In the genomic region with DNA sequence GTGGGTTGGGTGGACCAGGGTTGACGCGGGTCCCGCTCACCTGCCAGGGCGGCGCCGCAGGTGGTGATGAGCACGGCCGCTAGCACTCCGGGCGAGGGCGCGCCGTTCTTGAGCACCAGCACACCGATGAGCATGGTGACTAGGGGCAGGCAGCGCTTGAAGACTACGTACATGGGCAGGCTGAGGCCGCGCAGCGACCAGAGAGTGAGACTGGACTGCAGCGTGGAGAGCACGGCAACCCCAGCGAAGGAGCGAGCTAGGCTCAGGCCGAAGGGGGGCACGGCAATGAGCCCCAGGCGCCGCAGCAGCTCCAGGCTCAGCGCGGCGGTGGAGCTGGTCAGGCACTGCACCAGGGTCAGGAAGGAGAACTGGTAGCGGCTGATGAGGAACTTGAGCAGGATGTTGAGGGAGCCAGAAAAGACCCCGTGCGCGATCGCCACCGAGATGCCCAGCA, we compare ENCODE assay signal across 8 mouse cellular contexts. TPM values are rescaled to one million over a fixed set of nuclear protein-coding genes. Genes with fewer than 3 reads are reported as not detected.
DNase-seq lines count a peak whose midpoint lies in the region; ATAC-seq and TF ChIP-seq lines count a peak whose summit lies in the region.

No protein-coding gene starts in this region.

- peak overlapping the region; percentile 99 for H3K4me2 ChIP-seq in heart, embryonic 14.5 days (ENCODE audit: low read length)
- H3K4me2 ChIP-seq in limb, embryonic 13.5 days (replicated peaks) = peak overlapping the region; percentile 99
- H3K4me2 ChIP-seq in midbrain, postnatal 0 days (ENCODE audit: low read depth, low read length, poor library complexity, severe bottlenecking) = peak overlapping the region; percentile 100

- peak overlapping the region; percentile 65 for H3K9ac ChIP-seq in heart, embryonic 14.5 days (ENCODE audit: low read length)
- H3K9ac ChIP-seq in limb, embryonic 13.5 days = peak overlapping the region; percentile 67
- peak overlapping the region; percentile 51 for H3K9ac ChIP-seq in midbrain, postnatal 0 days (replicated peaks; ENCODE audit: low read length, poor library complexity, severe bottlenecking)

- H3K4me1 ChIP-seq in heart, embryonic 14.5 days (ENCODE audit: control insufficient read depth in 2 of 2, insufficient read depth in 2 of 2, low read length in 2 of 2) = peaks cover 7 to 21% of the 10 kb centered on the region in 2 experiments; a peak in 2 of 4 replicates
- H3K4me1 ChIP-seq in limb, embryonic 13.5 days = peaks cover 29% of the 10 kb centered on the region
- H3K4me1 ChIP-seq in midbrain, postnatal 0 days (ENCODE audit: insufficient read depth, low read length) = no peaks in the 10 kb centered on the region; the same call in 1 of the 2 replicates

- H3K27me3 ChIP-seq in heart, embryonic 14.5 days (ENCODE audit: control insufficient read depth, insufficient read depth, low read length) = peaks cover 58% of the 10 kb centered on the region
- peaks cover 86% of the 10 kb centered on the region for H3K27me3 ChIP-seq in limb, embryonic 13.5 days
- H3K27me3 ChIP-seq in midbrain, postnatal 0 days (ENCODE audit: insufficient read depth, low read length) = peaks cover 40% of the 10 kb centered on the region; the same call in 1 of the 2 replicates

- no peaks in the 10 kb centered on the region for H3K9me3 ChIP-seq in heart, embryonic 14.5 days (ENCODE audit: control insufficient read depth, low read length)
- H3K9me3 ChIP-seq in limb, embryonic 13.5 days = no peaks in the 10 kb centered on the region
- no peaks in the 10 kb centered on the region for H3K9me3 ChIP-seq in midbrain, postnatal 0 days (ENCODE audit: low read length)

- peak overlapping the region; percentile 51 to 62 for H3K4me3 ChIP-seq in heart, embryonic 14.5 days (ENCODE audit: control insufficient read depth in 1 of 2, insufficient read depth in 1 of 2, low read depth in 1 of 2, low read length in 2 of 2)
- H3K4me3 ChIP-seq in limb, embryonic 13.5 days = peak overlapping the region; percentile 64
- H3K4me3 ChIP-seq in midbrain, postnatal 0 days (ENCODE audit: low read depth, low read length) = peak overlapping the region; percentile 60

- H3K27ac ChIP-seq in heart, embryonic 14.5 days (replicated peaks in 1 of 2; ENCODE audit: control insufficient read depth in 1 of 2, insufficient read depth in 1 of 2, low read depth in 2 of 2, low read length in 2 of 2) = no peak overlapping the region
- no peak overlapping the region for H3K27ac ChIP-seq in limb, embryonic 13.5 days
- 0 out of 2 replicates have a peak overlapping the region, but pooled peaks have one; percentile 26 for H3K27ac ChIP-seq in midbrain, postnatal 0 days (ENCODE audit: low read depth, low read length)

- H3K36me3 ChIP-seq in heart, embryonic 14.5 days (ENCODE audit: control insufficient read depth, insufficient read depth, low read length) = no peaks in the 10 kb centered on the region
- no peaks in the 10 kb centered on the region for H3K36me3 ChIP-seq in limb, embryonic 13.5 days
- no peaks in the 10 kb centered on the region for H3K36me3 ChIP-seq in midbrain, postnatal 0 days (ENCODE audit: insufficient read depth, low read length)

- WGBS in heart, embryonic 14.5 days = under 1% methylated on average over 36 of the region's 36 CpGs
- under 1% methylated on average over 36 of the region's 36 CpGs for WGBS in limb, embryonic 13.5 days
- under 1% methylated on average over 36 of the region's 36 CpGs for WGBS in midbrain, postnatal 0 days

- peak; percentile 40; the same call in 1 of the 2 replicates for ATAC-seq in cerebellum, adult (ENCODE audit: insufficient number of reproducible peaks, low FRiP score, low TSS enrichment)
- ATAC-seq in heart, embryonic 14.5 days (ENCODE audit: insufficient number of reproducible peaks, insufficient read depth, low FRiP score, low read depth) = peak; percentile 37; the same call in 1 of the 2 replicates
- peak; percentile 52 for ATAC-seq in limb, embryonic 13.5 days (ENCODE audit: low FRiP score, low read depth)
- peak; percentile 61 for ATAC-seq in midbrain, postnatal 0 days (ENCODE audit: low FRiP score)

- no peak for DNase-seq in cerebellum, adult 8-10 months
- DNase-seq in urinary bladder, adult 2 months (ENCODE audit: low spot score) = peak; percentile 25
- no peak for DNase-seq in urinary bladder, postnatal 25 days (ENCODE audit: low spot score)
- peak; percentile 32 for DNase-seq in midbrain, postnatal 0 days (ENCODE audit: low spot score)
- DNase-seq in right cerebral cortex, adult 18-20 months = no peak

- TF ChIP-seq CTCF in midbrain, postnatal 0 days (IDR thresholded peaks at IDR 0.05) = no peak

RNA-seq across cellular contexts. Expression of gene Slc35d3, which starts 0.7 kb away (rescaled TPM):
- 0.39 and 0.47 TPM in 2 replicates for polyA plus RNA-seq in urinary bladder, adult 2 months (2012; rRNA removed)
- 0.75 and 0.77 TPM in 2 replicates for polyA plus RNA-seq in heart, embryonic 14.5 days (2014; fragmentation: Nextera tagmentation; extraction: Ambion mirVana)
- 0.82 and 1.0 TPM in 2 replicates for polyA plus RNA-seq in limb, embryonic 13.5 days (2015; fragmentation: Nextera tagmentation; extraction: Ambion mirVana)
- 1.4 and 2.8 TPM in 2 replicates for total RNA-seq in midbrain, postnatal 0 days (2014; rRNA removed)
- 2.0 and 2.1 TPM in 2 replicates for polyA plus RNA-seq in midbrain, postnatal 0 days (2015; fragmentation: Nextera tagmentation; extraction: Ambion mirVana)

RNA-seq across cellular contexts. Expression of gene Pex7, which starts 56.9 kb away (rescaled TPM):
- polyA plus RNA-seq in urinary bladder, adult 2 months (2012; rRNA removed) = 29.6 and 38.2 TPM in 2 replicates
- polyA plus RNA-seq in heart, embryonic 14.5 days (2014; fragmentation: Nextera tagmentation; extraction: Ambion mirVana) = 42.6 and 44.5 TPM in 2 replicates
- 20.9 and 21.7 TPM in 2 replicates for polyA plus RNA-seq in limb, embryonic 13.5 days (2015; fragmentation: Nextera tagmentation; extraction: Ambion mirVana)
- total RNA-seq in midbrain, postnatal 0 days (2014; rRNA removed) = 21.6 and 24.5 TPM in 2 replicates
- polyA plus RNA-seq in midbrain, postnatal 0 days (2015; fragmentation: Nextera tagmentation; extraction: Ambion mirVana) = 39.5 and 40.2 TPM in 2 replicates

Comparison
In these comparisons a context has a peak if more than half of its experiments do, and no peak if none do; other contexts are left out.
1. DNase-seq: peak in urinary bladder, adult 2 months (single experiment) and midbrain, postnatal 0 days (single experiment); none in cerebellum, adult 8-10 months (single experiment), urinary bladder, postnatal 25 days (single experiment) and right cerebral cortex, adult 18-20 months (single experiment).
2. Peak in every context shown above with its lines, with median percentiles within 50 percentile points of each other: ATAC-seq, H3K4me2 ChIP-seq, H3K4me3 ChIP-seq and H3K9ac ChIP-seq.